Mouse (Mus musculus): ENCODE measurements around the gene Slf1.
"Not testable (repeated sequence)": the region's sequence is repeated elsewhere in the genome, so short reads cannot be mapped to it uniquely, and the experiment has no call there.

Gene Slf1

DNA sequence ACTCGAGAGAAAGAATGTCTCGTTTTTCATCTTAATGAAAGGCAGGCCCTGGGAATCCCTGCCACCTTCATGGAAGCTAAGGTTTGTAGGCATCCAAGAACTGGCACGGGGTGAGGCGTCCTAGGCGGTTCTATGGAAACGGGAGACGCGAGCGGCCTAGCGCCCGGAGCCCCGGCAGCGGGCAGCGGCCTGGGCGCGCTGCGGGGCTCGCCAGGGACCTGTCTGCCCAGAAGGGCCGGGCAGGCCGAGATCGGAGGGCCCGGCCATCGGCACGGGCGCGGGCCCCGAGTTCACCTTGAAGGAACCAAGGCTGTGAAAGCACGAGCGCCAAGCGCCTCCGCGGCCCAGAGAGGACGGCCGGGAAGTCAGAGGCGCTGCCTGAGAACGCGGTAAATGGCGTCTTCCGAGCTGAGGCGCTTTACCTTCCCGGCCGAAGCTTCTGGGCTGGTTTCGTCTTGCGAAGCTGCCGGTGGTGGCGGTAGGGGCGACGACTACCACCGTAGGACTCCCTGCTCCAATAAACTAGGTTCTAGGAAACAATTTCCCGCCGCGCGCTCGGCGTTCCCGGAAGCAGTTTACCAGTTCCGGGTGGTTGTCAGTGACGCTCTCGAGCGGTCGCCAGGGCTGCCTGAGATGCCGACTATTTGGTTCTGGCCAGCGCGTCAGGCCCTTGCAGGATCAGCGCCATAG, at the start of gene Slf1, which contains the start of gene 2210408I21Rik:
Slf1 (minus strand) TSS at position 543 of the 690 bp plus-strand sequence.
2210408I21Rik (plus strand) TSS at position 610 of the 690 bp plus-strand sequence.
- DNase-seq = peak; percentile 87 to 89

DNA sequence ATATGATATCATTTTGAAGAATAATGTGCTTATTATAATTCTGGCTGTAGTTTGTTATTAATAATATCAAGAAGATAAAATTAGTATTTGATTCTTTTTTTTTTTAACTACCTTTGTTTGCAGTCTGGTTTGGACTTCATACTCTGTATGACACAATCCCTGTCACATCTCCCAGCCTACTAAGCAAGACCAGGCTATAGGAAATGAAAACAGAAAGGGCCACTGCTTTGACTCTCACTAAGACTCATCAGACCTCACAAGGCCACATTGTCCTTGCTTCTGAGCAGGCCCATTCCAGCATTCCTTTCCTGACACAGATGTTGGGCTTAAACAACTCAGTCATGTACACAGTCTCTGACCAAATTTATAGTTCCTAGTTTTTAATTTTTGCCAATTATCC, 42.7 kb upstream of the Slf1 start:
- no peak for DNase-seq

DNA sequence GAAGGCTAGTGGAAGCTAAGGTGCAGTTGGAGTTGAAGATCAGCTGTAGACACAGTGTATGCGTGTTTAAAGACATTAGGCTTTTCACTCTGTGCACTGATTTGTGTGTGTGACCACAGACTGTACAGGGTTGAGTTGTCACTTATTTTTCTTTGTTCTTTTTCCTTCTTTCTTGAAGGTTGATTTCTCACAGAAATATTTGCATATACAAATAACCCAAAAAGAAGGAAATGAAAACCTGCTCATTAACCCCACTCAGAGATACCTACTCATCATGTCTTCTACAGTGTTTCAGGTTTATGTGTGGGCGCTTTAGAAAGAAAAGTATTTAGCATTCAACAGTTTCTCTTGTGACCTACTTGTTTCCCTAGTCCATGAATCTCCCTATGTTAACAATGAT, 5.6 kb upstream of the Slf1 start:
- DNase-seq = no peak

DNA sequence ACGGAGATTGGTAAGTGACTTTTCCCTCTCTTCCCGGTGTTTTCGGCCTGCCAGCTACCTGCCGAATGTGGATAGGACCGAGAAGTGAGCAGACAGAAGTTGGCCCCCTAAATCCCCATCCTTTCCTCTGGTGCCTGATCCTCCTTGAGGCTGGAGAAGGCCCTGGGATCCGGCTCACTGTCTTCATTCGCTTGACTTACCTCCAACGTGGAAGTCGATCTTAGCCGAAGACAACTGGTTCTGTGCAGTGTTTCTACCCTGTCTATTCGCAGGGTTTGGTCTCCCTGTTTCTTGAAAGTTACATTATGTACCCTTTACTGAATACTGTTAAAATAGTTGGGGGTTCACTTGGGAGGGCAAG, 328 bp upstream of the Slf1 start:
- no peak for DNase-seq

DNA sequence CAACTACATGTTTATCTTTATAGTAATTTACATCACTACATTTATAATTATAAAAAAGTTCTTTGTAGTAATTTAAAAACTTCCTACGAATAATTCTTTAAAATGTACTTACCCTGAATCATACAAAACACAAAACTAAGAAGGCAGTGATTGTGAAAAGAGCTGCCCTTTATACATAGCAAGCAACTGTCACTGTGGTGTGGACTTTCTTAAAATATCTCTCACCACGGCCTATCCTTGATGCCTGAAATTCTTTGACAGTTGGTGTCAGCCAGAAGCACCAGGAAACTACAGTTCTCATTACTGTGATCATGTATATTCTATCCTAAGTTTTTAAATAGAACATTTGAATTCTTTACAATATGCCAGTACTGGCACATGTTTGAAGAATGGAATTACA, 4.1 kb downstream of the Slf1 start:
- no peak for DNase-seq

DNA sequence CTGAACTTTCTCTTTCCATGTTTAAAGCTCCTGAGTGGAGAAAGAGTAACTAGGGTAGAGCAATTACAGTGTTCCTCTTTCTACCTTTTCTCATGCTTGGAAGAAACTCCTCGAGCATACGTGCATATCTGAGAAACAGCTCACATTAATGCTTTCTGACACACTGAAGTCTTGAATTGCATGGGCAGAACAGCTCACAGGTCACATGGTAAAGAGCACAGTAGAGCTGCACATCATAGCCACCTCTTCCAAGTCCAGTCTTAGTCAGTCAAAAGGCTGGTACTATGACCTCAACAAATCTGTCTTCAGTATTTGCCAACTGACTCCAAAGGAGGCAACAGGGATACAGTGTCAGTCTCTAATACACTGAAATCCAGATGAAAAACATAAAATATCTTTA, 7.0 kb downstream of the Slf1 start:
- no peak for DNase-seq

DNA sequence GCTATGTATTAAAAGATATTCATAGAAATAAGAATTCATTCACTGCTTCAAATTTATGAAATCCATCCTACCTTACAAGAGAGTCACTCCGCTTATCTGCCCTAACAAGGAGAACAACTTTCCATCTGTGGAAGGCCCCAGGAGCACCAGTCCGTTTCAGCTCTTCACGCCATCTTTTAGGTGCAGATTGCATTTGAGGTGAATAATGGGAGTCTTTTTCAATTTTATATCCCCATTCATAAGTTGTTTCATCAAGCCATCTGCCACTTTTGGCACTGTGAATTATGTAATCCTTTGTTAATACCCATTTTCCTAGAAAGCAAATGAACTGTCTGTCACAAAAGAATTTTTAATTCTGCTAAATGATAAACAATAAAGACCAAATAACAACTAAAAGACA, 10.1 kb downstream of the Slf1 start:
- DNase-seq = no peak

DNA sequence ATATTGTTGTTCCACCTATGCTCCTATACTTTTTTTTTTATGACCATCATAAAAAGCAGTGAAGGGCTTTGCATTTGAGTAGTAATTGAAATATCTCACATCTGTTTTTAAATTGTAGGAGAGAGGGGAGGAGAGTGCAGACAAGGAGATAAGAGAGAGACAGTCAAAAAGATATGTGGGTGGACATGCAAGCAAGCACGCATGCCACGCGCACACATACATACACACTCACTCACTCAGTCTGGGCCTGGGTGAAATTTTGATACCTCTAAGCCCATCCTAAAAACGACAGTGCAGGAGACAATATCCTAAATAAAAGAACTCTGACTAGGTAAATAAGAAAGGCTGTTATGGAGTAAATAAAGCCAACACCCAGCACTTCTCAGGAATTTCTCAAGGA, 16.6 kb downstream of the Slf1 start:
- DNase-seq = no peak

DNA sequence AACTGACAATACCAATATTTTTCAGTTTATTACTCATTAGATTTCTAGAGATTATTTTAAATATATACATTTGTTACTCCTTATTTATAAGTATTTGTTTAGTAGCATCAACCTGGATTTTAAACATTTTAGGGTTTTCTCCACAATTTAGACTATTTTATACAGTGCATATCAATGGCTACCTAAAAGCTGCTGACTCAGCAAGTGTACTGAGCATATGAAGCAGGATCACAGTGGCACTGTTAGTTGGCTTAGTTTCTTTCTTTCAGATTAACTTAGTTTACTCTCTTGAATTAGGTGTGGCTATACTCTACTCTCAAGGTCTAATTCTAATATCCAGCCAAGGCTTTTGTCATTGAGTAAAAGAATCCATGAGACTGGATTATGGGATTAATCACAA, 27.5 kb downstream of the Slf1 start:
- no peak for DNase-seq

DNA sequence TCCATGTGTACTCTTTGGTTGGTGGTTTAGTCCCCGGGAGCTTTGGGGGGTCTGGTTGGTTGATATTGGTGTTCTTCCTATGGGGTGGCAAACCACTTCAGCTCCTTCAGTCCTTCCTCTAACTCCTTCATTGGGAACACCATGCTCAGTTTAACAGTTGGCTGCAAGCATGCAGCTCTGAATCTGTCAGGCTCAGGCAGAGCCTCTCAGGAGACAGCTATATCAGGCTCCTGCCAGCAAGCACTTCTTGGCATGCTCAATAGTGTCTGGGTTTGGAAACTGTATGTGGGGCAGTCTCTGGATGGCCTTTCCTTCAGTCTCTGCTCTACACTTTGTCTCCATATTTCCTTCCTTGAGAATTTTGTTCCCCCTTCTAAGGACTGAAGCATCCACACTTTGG, 42.4 kb downstream of the Slf1 start:
- DNase-seq = not testable (repeated sequence)

DNA sequence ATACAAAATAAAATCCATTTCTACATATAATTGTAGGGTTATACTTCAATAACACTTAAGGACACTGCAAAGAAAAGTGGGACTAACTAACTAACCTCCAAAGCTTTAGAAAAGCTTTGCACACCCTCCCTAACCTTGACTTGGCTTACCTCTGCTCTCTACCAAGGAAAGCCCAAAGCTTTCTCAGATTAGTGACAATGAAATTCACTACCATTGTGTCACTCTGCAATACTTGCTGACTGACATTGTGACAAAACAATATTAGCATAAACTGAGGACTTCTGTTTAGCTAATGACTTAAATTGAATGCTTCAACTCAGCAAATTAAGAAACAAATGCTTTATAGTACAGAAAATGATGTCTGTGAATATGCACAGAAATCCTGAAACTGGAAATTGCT, 63.2 kb downstream of the Slf1 start:
- DNase-seq = no peak

DNA sequence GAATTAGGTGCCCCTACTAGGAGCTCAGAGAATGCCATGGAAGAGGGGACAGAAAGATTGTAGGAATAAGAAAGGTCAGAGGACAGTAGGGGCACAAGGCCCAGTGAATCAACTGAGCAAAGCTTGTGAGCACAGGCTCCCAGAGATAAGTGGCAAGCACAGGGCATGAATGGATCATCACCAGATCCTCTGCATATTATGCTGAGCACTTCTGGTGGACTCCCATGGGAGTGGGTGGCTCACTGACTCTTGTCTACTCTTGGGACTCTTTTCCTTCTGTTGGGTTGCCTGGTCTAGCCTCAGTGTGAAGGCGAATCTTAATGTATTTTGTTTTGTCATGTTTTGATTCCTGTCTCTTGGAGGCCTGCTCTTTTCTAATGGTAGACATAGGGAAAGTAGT, 66.4 kb downstream of the Slf1 start:
- no peak for DNase-seq

DNA sequence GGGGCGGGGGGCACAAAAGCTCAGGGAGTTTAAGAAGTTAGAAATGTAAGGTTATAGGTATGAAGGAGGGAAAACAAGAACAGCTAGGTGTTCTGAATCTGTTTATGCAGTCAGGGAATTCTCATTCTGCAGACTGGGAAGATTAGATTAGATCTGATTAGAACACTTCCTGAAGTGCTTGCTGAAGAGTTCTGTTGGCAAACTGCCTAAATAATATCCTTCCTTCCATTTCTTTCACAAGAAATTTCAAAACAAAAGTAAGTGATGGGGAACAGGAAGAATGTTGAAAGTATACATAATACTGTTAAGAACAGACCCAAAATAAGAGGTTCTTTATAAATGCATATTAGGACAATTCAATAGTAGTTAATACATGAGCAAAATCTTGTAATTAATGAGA, 72.1 kb downstream of the Slf1 start:
- DNase-seq = no peak

DNA sequence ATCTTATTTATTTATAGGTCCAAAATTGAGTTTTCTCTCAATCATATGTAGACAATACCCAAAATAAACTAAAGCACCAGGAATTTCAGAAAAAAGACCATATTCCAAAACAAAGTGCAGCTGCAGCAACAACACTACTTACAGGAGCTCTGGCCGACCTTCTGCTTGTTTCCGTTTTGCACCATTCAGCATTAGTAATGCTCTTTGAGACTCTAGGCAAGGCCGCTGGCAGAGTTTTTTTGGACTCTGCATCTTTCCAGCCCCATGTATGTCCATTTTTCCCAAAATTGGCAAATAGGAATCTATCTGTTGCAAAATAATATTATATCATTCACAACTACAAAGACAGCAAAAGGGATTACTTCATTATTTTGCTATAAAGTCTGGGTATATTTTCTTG, 85.5 kb downstream of the Slf1 start:
- DNase-seq = no peak

DNA sequence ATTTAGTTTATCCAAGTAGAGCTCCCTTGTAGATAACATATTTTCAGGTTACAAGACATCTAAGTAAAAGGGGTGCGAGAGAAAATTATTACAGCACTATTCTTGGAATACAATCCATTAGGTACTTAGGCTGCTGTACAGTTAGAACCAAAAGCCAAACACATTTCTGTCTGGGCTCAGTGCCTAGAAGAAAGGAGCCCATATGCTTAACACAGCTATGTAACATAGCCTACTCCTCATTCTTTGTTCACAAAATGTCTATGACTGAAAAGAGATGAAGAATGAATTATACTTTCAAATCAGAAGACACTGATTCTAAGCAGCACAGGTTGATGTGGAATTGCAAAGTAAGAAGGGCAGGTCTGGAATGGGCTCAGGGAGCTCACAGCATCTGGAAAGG, 86.8 kb downstream of the Slf1 start:
- DNase-seq = no peak

DNA sequence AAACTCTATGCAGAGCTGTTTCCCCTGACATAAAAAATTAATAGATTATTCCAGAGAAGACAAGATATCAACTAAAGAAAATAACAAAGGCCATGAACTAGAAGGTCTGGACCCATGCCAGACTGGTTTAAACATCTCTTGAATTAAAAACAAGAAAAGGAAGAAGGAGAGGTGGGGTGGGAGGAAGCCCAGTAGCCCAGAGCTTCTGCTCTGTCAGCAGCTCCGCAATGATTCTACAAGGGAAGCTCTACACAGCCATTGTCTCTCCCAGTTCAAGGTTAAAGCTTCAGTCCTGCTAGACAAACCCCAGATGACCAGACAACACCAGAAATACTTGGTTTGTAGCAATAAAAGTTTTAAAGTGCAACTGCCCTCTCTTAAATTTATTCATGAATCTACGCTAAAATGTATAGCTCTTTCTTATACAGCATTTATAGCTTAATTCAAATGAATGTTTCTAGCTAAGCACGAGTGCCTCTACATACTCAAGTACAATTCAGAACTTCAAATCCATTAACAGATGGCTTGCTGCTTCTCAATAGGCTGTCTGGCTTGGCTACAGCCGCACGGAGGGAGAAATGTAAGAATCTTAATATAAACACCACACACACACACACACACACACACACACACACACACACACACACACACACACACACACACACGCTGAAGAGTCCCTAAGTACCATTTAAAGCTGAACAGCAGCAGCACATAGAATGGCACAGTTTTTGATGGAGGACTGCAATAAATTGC, 87.9 kb downstream of the Slf1 start:
- no peak for DNase-seq

DNA sequence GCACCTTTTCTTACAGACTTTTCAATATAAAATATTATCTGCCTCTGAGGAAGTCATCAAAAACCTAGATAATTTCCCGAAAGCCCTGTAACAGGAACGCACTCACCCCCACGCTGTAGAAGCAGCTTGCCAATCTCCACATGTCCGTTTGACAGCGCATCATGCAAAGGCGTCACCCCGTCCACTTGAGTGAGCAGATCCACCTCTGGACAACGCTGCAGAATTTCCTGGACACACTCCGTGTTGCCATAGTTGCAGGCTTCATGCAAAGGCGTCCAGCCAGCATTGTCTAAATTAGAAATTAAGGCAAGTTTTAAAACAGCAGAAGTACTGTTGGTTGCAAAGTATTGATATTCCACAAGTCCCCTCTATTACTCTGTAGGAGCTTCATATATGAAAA, 88.9 kb downstream of the Slf1 start:
- no peak for DNase-seq

DNA sequence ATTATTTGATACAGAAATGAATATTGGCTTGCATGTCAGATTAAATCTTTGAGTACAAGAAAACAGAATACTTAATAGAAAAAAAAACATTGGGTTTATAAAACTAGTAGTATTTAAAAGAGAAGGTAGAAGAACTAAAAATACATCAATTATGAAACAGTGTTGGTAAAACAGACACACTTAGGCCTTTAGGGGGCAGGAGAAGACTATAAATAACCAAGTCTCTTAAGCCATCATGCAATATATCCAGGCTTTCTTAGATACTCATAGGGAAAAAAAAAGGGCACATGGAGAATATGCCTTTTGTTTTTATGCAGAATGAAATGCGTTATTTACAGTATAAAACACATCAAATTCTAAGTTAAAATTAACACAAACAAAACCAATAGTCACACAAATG, 89.9 kb downstream of the Slf1 start:
- DNase-seq = no peak

DNA sequence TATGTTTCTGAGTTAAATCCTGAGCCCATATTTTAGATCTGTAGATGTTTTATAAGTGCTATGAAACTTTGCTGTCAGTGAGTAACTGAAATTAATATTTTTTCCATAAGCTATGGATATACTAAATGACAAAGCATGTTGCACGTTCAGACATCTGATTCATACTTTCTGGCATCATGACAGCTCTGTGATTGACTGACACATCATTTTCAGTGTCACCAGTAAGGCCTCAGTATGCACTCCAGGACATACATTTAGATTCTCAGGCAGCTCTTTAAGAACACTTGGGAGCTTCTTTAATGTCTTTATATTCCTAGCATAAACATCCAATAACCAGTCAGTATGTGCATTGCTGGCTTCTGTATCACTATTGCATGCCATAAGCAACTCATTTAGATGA, 91.9 kb downstream of the Slf1 start:
- no peak for DNase-seq

DNA sequence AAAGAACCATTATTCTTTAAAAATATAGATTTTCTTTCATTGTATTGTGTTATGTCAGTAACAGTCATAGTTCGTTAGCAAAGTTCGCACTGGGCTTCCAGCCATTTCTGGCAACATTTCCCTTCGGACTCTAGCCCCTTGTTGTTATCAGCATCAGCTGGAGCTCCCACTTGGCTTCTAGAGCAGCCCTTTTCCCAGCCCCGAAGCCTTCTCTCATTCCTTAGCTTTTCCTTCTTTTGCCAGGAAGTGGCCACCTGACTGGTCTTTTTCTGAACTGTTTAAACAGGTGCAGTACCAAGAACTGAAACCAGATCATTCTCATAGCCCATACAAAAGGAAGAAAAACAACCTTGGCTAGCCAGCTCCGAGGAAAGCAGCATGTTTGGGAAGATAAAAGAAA, 105.7 kb downstream of the Slf1 start:
- no peak for DNase-seq

DNA sequence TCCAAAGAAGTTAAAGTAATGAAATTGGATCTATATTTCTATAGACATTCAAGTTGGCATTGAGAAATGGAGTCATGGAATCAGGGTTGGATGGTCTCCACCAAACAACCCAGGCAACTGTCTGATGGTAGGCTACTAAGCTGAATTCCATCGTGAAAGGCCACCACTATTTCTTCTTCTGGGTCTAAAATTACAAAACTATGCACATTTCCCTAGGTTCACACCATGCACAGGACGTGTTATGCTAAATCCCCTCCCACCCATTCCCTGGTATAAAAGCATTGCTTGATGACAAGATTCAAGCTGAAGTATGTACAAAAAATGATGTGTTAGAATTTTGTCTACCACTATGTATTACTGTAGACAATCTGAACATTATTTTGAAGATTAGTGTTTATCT, 116.4 kb downstream of the Slf1 start:
- DNase-seq = no peak

DNA sequence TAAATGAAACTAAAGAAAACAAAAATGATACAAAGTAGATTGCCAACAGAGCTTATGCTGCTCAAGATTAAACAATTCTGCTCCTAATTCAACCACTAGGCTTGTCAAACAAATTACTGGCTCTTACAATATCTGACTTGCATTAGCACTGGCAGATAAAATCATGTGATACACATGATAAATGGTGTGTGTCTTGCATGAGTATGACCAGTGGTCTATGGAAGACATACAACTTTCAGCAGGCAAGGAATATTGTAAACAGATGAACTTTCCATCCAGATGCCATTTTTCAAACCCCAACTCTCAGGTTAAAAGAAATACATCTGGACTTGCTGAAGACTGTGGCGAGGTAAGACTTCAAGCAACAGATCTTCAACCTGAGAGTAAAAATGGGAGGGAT, 131.6 kb downstream of the Slf1 start:
- DNase-seq = no peak

DNA sequence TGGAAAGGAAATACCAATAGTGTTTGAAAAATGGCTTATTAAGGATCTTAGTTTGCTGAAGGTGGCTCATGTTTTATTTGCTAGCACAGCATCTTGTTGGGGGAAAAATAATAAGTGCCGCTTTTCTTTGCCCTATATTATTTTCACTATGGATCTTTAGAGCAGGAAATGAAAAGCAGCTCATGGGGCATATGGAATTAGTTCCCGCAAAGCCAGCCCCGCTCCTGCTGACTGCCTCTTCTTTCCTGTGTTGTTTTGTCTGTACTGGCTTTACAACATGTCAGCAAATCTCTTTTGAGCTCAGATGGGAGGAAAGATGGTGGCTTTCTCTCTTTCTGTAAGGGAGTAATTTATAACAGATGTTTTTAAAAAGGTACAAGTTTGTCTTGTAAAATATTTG, 132.6 kb downstream of the Slf1 start:
- DNase-seq = no peak
